Comparison of ENCODE assay signal across 16 mouse cellular contexts in genomic region chrX:98651431-98651830, GRCm38 (mm10).
"Had no signal": no experiment of that assay in that cellular context is flagged by ENCODE, and none has a peak within 500 bp of the region (broad histone marks: within the 10 kb centered on the region; RNA-seq: fewer than 3 reads in every experiment).

No protein-coding gene starts in this region.

- H3K9ac ChIP-seq: neural tube, embryonic 13.5 days; neural tube, embryonic 15.5 days; stomach, embryonic 15.5 days had no signal

- H3K9me3 ChIP-seq: neural tube, embryonic 13.5 days; neural tube, embryonic 15.5 days; stomach, embryonic 15.5 days had no signal

- H3K4me2 ChIP-seq: neural tube, embryonic 13.5 days; neural tube, embryonic 15.5 days; stomach, embryonic 15.5 days had no signal

- H3K27ac ChIP-seq: neural tube, embryonic 13.5 days; neural tube, embryonic 15.5 days; stomach, embryonic 15.5 days; stomach, postnatal 0 days had no signal

- H3K36me3 ChIP-seq: neural tube, embryonic 13.5 days; neural tube, embryonic 15.5 days; stomach, embryonic 15.5 days had no signal

- H3K4me1 ChIP-seq: neural tube, embryonic 13.5 days; neural tube, embryonic 15.5 days; stomach, embryonic 15.5 days had no signal

- H3K4me3 ChIP-seq: neural tube, embryonic 13.5 days; neural tube, embryonic 15.5 days; stomach, embryonic 15.5 days had no signal

- H3K27me3 ChIP-seq: neural tube, embryonic 13.5 days; neural tube, embryonic 15.5 days; stomach, embryonic 15.5 days had no signal

- DNase-seq: retina, postnatal 1 day; right cerebral cortex, adult 18-20 months; right cerebral cortex, postnatal 14 days; right cerebral cortex, postnatal 25 days; right cerebral cortex, postnatal 4 days; spleen, adult 18-20 months; thymus, adult 18-20 months; thymus, adult 2 months; thymus, postnatal 14 days; thymus, postnatal 25 days; thymus, postnatal 36 days; thymus, postnatal 4 days had no signal
